Mouse (Mus musculus) kidney, embryonic 14.5 days (tissue): Measurements from ENCODE around the gene Gm3696. TPM values are rescaled to one million over a fixed set of nuclear protein-coding genes. Genes with fewer than 3 reads are reported as not detected.
"Not testable (repeated sequence)": the region's sequence is repeated elsewhere in the genome, so short reads cannot be mapped to it uniquely, and the experiment has no call there.

Source experiments
- ATAC-seq: fragments of 200-750 bp; cut with Nextera tagmentation; 2 replicates; pipeline ENCODE4 v1.8.0; 2017; ENCODE audit warnings: moderate number of reproducible peaks, mild to moderate bottlenecking, moderate TSS enrichment, moderate library complexity; ENCODE audit not compliant: low FRiP score, low TSS enrichment
- H3K27ac ChIP-seq: fragments of 300-500 bp; sonication (generic); 2 replicates; pipeline ENCODE4 v1.5.1; 2014; ENCODE audit warnings: low read depth, mild to moderate bottlenecking, low read length, moderate library complexity, mixed read lengths
- H3K27me3 ChIP-seq: fragments of 300-500 bp; sonication (generic); 2 replicates; pipeline ENCODE4 v1.6.1; 2014; ENCODE audit warnings: mild to moderate bottlenecking, low read length; ENCODE audit not compliant: control insufficient read depth, insufficient read depth
- H3K36me3 ChIP-seq: fragments of 300-500 bp; sonication (generic); 2 replicates; pipeline ENCODE4 v1.6.1; 2014; ENCODE audit warnings: low read length, mixed read lengths; ENCODE audit not compliant: control insufficient read depth, insufficient read depth
- H3K4me1 ChIP-seq: fragments of 300-500 bp; sonication (generic); 2 replicates; pipeline ENCODE4 v1.6.1; 2014; ENCODE audit warnings: low read length, mixed read lengths; ENCODE audit not compliant: control insufficient read depth, insufficient read depth
- H3K4me2 ChIP-seq: fragments of 300-500 bp; sonication (generic); replicated peaks from 2 replicates; pipeline ENCODE4 v1.6.1; 2014; ENCODE audit warnings: low read depth, mild to moderate bottlenecking, low read length
- H3K4me3 ChIP-seq: fragments of 300-500 bp; sonication (generic); 2 replicates; pipeline ENCODE4 v1.5.1; 2014; ENCODE audit warnings: mild to moderate bottlenecking, low read length
- H3K9ac ChIP-seq: fragments of 300-500 bp; sonication (generic); 2 replicates; pipeline ENCODE4 v1.6.1; 2014; ENCODE audit warnings: low read depth, mild to moderate bottlenecking, low read length, moderate library complexity
- H3K9me3 ChIP-seq: fragments of 300-500 bp; sonication (generic); 2 replicates; pipeline ENCODE4 v1.6.1; 2016; ENCODE audit warnings: low read length; ENCODE audit not compliant: control insufficient read depth
- WGBS: fragments of 180-500 bp; shearing (Covaris S2); extraction: QIAGEN DNeasy Blood & Tissue Kit; methylation state at CpG from one replicate; pipeline ENCODE4 v1.1.7; 2014; 5-methylcytosine and 5-hydroxymethylcytosine counted together
- polyA plus RNA-seq: library from polyadenylated mRNA; unstranded; fragments of >200 nt; fragmentation: Nextera tagmentation; extraction: Ambion mirVana; gene quantifications from 2 replicates; pipeline ENCODE4 v1.2.1, GENCODE M21; 2014

The Gm3696 gene
- polyA plus RNA-seq: 1.3 and 1.6 TPM in 2 replicates

DNA sequence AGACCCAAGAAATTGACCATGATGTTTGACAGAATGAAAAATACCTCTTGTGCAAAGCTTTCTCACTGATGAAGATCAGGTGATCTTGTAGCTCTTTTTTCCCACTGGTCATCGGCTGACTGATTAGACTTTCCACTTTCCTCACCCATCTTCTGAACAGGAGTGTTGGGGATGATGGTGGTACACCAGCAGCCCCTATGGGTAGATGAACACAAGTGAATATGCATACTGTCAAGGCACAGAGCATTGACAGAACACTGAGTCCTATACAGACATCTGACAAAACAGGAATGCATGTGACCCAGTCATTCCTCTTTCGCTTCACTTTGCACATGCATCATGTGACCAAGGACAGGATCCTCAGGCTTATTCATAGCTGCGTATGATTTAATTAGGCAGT, at the start of gene Gm3696:
Gm3696 (minus strand) TSS at position 101 of the 400 bp plus-strand sequence.
- not testable (repeated sequence) for H3K4me2 ChIP-seq, H3K36me3 ChIP-seq, H3K4me3 ChIP-seq, H3K9me3 ChIP-seq, H3K27ac ChIP-seq, ATAC-seq, H3K4me1 ChIP-seq, H3K27me3 ChIP-seq, H3K9ac ChIP-seq
- 95% methylated on average over 1 of the region's 3 CpGs for WGBS

DNA sequence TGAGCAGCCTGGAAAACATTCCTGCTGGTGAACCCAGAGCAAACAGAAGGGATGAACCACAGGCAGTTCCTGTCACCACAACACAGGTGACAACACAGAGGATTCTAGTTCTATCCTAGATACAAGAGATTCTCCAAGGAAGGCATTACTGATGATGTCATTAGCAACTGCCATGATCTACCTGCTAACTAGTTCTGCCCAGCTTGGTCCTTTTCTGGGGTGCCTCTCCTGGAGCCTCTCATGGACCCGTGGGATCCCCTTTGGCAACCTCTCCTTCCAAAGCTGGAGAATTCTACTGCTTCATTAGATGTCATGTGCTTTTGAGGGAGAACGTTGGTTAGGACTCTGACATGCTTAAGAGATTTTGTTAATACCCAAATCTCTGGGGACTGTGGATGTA, 24.9 kb upstream of the Gm3696 start, which contains the start of gene Gm6676:
Gm6676 (minus strand) TSS at position 101 of the 400 bp plus-strand sequence.
- H3K27me3 ChIP-seq, H3K9me3 ChIP-seq, H3K4me3 ChIP-seq, H3K4me2 ChIP-seq, H3K36me3 ChIP-seq, H3K27ac ChIP-seq, H3K4me1 ChIP-seq, H3K9ac ChIP-seq, ATAC-seq: not testable (repeated sequence)
- WGBS: no CpG with 5 or more reads among the region's 2 CpGs

DNA sequence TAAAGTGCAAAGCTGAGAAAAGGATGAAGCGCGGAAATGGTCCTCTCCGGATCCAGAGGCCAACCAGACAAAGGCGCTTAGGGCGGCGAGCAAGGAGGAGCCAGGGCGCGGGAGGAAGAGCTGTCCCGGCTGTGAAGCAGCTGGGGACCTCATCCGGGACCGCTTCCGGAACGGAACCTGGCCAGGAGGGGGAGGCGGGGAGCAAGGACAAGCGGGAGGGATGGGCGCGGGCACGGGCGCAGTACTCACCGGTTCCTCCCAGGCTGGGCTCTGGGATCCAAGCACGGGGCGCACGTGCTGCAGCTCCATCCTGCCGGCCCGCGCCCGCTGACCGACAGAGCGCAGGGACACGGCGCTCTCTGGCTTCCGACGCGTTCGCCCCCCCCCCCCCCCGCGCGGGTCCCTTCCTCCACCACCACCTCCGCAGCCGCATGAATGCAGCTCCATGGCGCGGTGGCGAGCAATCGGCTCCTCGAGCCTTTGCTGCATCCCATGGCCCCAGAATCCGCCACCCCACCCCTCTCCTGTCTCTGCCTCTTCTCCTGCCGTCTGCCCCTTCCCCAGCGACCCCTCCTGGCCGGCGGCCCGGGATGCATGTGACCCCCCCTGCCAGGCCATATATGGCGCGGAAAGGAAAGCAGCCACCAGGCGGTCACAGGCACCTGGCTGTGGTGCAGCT, 4.8 kb upstream of the Gm3696 start:
- H3K9me3 ChIP-seq, H3K27ac ChIP-seq, H3K36me3 ChIP-seq, H3K27me3 ChIP-seq, H3K4me1 ChIP-seq: not testable (repeated sequence)
- Histone ChIP-seq H3K9ac (peak overlapping the region; percentile 52), H3K4me2 (peak overlapping the region; percentile 38), H3K4me3 (peak overlapping the region; percentile 37)
- ATAC-seq: peak; percentile 57; the same call in 1 of the 2 replicates
- 0% methylated on average over 8 of the region's 54 CpGs for WGBS

DNA sequence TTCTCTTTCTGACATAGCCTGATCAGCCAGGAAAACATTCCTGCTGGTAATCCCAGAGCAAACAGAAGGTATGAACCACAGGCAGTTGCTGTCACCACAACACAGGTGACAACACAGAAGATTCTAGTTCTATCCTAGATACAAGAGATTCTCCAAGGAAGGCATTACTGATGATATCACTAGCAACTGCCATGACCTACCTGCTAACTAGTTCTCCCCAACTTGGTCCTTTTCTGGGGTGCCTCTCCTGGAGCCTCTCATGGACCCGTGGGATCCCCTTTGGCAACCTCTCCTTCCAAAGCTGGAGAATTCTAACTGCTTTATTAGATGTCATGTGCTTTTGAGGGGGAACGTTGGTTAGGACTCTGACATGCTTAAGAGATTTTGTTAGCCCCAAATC, 55.6 kb downstream of the Gm3696 start, which contains the start of gene Gm3685:
Gm3685 (minus strand) TSS at position 101 of the 400 bp plus-strand sequence.
- H3K4me3 ChIP-seq, H3K36me3 ChIP-seq, H3K9ac ChIP-seq, H3K27me3 ChIP-seq, H3K27ac ChIP-seq, H3K4me2 ChIP-seq, H3K4me1 ChIP-seq, ATAC-seq, H3K9me3 ChIP-seq: not testable (repeated sequence)
- no CpG with 5 or more reads among the region's 2 CpGs for WGBS

Other genes starting within 250 kb of the Gm3696 start
- 0.43 and 0.84 TPM in 2 replicates for gene Gm3667, start 210.7 kb downstream of the Gm3696 start, polyA plus RNA-seq
- not detected in 2 replicates for gene Gm6356, start 126.8 kb downstream of the Gm3696 start, polyA plus RNA-seq
- 0.58 and 0.77 TPM in 2 replicates for gene Gm10406, start 73.2 kb downstream of the Gm3696 start, polyA plus RNA-seq
- gene Gm3685, start 55.7 kb downstream of the Gm3696 start, polyA plus RNA-seq: not detected in 2 replicates
- gene Gm6676, start 24.8 kb upstream of the Gm3696 start, polyA plus RNA-seq: not detected in 2 replicates
- gene Gm3512, start 73.9 kb upstream of the Gm3696 start, polyA plus RNA-seq: 4.1 and 4.6 TPM in 2 replicates
- not detected in 2 replicates for gene Gm16434, start 93.9 kb upstream of the Gm3696 start, polyA plus RNA-seq
- not detected in 2 replicates for gene Gm3727, start 164.1 kb upstream of the Gm3696 start, polyA plus RNA-seq
- 1.1 and 1.5 TPM in 2 replicates for gene Gm3739, start 214.4 kb upstream of the Gm3696 start, polyA plus RNA-seq
- gene Gm5797, start 231.8 kb upstream of the Gm3696 start, polyA plus RNA-seq: not detected in 2 replicates